Mouse (Mus musculus) kidney, postnatal 14 days (tissue): Measurements from ENCODE around the gene Pla2g4d.
A peak's percentile ranks its signal among the peaks of the same experiment; 100 is the strongest.

Source experiments
- DNase-seq: peaks from one replicate; pipeline ENCODE4 v3.0.0; 2022; ENCODE audit warnings: mixed read lengths

Gene Pla2g4d

DNA sequence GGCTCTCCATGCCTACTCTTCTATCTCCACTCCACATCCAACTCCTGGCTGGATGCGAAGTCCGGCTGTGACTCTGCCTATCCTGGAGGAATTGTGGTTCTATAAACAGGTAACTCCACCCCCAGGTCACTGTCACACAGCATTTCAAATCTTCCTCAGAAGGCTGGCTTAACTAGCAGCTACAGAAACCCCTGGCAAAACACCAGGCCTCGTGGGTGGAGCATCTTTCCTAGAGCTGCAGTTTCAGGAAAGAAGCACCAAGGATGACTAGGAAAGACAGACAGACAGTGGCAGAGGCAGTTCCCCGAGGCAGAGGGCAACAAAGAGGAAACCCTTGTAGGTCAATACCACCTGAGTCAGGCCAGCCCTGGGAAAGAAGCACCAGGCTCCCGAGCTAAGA lies at the start of gene Pla2g4d:
TSS of gene Pla2g4d (minus strand) at position 203 of the 400 bp plus-strand sequence.
- DNase-seq, result no peak

DNA sequence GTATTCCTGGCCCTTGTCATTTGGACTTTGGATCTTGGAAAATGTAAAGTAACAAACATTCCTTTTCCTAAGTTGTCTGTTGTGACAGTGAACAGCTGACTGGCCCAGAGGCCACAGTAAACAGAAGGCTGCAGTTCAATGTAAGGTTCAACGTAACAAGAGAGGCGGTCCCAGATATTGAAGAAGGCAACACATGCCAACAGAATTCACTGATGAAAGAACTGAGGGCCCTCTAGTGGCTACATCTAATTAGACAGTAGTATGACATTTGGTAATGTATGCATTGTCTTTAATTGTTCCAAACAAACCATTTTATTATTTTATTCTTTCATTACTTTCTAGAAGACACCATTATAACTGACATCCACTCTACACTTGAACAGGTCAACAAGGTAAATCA lies 48.9 kb upstream of the Pla2g4d start:
- no peak for DNase-seq

GRCm38 (mm10) chr2:120331575-120331974 lies 42.6 kb upstream of the Pla2g4d start:
- no peak for DNase-seq

- no peak for DNase-seq
These were observed 26.1 kb upstream of the Pla2g4d start for GRCm38 (mm10) chr2:120315077-120315476.

- DNase-seq, result no peak
These were observed 25.5 kb upstream of the Pla2g4d start for GRCm38 (mm10) chr2:120314487-120314886.

GRCm38 (mm10) chr2:120313976-120314375 lies 25.0 kb upstream of the Pla2g4d start, which contains the start of gene Pla2g4f:
TSS of gene Pla2g4f (minus strand) at chr2:120314165.
- no peak for DNase-seq

DNA sequence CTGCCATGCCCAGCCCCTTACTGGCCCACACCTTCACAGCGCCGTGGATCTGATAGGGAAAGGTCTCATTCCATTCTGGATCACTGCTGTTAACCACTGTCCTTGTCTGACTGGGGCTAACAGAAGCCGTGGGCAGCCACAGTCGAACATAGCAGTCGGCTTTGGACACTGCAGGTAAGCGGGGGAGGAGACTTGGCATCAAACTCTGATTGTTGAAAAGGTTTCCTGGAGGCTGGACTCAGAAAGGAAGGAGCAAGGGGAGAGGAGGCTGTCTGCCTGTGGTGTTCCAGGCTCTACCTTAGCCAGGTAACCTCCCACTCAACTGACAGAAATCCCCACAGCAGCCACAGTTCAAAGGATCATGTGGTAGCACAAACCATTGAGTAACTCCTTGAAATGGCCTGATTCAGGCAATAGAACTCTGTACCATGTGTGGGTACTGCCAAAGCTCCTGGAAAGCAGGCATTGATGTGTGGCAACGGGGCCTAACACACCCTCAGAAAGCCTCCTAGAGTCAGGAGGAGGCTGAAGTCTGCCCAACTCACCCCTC lies 23.4 kb upstream of the Pla2g4d start:
- no peak for DNase-seq

DNA sequence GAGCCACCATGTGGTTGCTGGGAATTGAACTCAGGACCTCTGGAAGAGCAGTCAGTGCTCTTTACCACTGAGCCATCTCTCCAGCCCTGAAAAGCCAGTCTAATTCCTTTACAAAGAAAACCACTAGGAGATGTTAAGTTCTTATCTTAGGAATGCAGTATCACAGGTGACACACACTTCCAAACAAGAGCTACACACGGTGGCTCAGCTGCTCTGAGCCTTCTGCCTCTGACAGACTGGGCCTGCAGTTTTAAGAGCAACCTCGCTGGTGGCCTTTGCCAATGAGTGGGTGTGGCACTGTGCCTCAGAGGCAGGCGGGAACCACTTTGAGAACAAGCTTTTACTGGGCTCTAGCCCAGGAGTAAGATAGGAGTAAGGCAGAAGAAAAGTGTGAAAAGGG lies 15.1 kb upstream of the Pla2g4d start:
- DNase-seq, result no peak

GRCm38 (mm10) chr2:120301076-120301475 lies 12.1 kb upstream of the Pla2g4d start:
- no peak for DNase-seq

DNA sequence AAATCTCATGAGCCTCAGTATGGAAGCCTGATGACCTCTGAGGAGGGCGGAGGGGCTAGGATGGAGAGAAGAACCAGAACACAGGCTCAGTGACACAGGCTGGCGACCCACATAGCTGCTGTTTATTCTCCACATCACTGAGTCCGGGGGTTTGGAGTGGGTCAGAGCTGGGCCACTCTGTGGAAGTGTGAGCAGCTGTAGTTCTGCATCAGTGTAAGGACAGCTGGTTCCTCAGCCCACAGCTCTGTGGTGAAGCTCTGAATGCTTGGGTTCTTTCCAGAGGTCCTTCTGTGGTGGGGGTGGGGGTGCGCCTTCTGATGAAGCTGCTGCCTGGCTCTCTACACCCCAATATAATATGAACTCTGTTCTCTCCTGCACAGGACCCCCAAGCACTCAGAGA lies 10.9 kb upstream of the Pla2g4d start:
- DNase-seq, result no peak

DNA sequence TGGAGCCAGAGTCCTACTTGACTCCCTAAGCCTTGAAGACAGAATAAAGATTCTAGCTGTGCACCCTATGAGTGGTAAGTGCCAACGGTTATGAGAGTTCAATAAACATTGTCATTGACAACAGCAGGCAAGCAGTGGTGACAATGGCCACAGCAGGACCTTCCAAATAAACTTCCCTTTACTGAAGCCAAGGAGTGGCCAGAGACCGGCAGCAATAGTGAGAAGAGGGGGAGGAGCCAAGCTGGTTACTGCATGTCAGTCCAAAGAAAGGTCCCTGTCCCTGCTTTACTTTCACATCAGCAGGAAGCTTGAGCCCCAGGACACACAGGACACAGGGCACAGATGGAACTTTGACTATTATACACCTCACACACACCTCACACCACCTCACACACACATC lies 7.2 kb upstream of the Pla2g4d start:
- no peak for DNase-seq

DNA sequence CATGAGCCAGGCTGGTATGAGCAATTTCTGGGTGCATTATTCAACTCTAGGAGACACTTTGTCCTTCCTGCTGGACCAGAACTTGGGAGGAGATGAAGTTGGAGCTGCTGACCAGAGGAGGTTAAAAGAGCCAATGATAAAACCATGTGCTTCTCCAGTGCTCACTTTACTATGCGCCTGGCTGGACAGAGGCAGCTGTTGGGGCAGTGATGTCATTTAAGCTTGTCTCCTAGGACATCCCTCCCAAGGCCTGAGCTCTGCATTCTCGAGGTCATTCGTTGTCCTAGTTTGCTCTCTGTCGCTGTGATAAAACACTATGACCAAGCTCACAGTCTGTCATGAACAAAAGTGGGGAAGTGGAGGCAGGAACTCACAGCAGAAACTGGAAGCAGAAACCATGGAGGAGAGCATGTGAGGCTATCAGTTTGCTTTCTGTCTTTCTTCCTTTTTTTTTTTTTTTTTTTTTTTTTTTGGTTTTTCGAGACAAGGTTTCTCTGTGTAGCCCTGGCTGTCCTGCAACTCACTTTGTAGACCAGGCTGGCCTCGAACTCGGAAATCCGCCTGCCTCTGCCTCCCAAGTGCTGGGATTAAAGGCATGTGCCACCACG lies 2.6 kb upstream of the Pla2g4d start:
- DNase-seq, result no peak

DNA sequence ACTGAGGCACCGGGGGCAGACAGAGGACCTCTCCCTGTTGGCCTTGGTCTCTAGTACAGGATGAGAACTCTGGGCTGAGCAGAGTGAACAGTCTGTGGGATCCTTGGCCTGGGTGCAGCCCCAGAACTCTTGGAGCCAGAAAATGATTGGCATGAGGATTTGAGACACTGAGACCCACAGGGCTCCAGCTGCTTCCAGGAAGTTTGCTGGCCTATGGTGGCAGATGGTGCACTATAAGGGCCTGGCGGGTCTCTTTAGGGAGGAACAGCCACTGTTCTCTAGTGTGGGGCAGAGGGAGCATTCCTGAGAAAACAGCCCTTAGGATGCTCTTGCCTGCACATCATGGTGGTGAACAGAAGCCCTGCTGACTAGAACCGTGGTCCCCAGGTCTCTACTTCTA lies 596 bp downstream of the Pla2g4d start:
- no peak for DNase-seq

DNA sequence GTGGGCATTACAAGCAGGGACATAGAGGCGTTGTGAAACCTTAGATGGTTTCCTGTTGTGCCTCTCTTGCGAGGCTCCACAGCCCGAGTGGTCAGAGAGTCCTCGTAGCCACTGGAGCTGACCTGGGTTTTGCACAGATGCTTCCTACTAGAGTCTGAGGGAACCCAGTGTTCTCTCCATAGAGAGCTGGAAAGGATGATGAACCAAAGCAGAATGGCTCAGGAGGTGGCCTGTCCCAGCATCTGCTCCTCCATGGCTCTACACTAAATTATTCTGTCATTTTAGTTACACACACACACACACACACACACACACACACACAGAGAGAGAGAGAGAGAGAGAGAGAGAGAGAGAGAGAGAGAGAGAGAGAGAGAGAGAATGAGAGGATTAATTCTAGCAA lies 3.4 kb downstream of the Pla2g4d start:
- DNase-seq, result no peak

- DNase-seq, result no peak
These were observed 4.3 kb downstream of the Pla2g4d start for GRCm38 (mm10) chr2:120284705-120285104.

- no peak for DNase-seq
These were observed 4.9 kb downstream of the Pla2g4d start for GRCm38 (mm10) chr2:120284094-120284493.

GRCm38 (mm10) chr2:120283550-120283949 lies 5.4 kb downstream of the Pla2g4d start:
- DNase-seq, result no peak

- no peak for DNase-seq
These were observed 7.8 kb downstream of the Pla2g4d start for GRCm38 (mm10) chr2:120281221-120281620.

GRCm38 (mm10) chr2:120279961-120280360 lies 9.0 kb downstream of the Pla2g4d start:
- peak; percentile 50 for DNase-seq

DNA sequence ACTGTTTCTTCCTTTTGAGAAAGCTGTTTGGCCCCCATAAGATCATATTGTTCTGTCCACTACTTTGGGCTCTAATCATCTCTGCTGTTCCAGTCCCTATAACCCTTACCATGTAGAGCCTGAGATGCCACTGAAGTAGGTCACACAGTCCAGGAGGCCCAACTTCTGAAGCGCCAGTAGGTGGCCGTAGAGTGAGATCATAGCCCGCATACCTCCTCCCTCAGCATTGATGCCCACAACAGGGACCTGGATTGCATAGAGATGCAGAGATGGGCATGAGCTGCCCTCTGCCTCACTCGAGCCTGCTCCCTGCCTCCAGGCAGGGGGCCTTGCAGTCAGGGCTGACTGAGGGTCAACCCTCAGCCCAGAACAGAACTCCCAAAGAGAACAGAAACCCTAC lies 12.0 kb downstream of the Pla2g4d start:
- no peak for DNase-seq

DNA sequence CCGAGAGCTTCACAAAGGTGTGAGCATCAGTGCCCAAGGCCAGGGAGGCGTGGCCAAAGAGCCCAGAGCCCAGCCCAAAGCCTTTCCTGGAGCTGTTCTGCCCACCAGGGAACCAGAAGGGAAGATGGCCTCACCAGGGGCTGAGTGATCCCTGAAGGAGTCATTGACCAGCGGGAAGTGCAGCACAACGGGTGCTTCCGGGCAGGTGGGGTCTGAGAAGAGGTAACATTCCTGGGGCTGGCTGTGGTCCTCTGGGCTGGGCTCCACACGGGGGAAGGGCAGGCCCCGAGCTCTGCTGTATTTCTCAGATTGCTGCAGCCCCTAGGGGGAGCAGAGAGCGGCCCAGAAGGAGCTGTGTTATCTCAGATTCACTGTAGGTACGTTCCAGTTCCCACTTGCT lies 20.4 kb downstream of the Pla2g4d start:
- peak; percentile 12 for DNase-seq

GRCm38 (mm10) chr2:120265523-120265922 lies 23.5 kb downstream of the Pla2g4d start:
- DNase-seq, result no peak

- DNase-seq, result no peak
These were observed 24.1 kb downstream of the Pla2g4d start for GRCm38 (mm10) chr2:120264858-120265257.

DNA sequence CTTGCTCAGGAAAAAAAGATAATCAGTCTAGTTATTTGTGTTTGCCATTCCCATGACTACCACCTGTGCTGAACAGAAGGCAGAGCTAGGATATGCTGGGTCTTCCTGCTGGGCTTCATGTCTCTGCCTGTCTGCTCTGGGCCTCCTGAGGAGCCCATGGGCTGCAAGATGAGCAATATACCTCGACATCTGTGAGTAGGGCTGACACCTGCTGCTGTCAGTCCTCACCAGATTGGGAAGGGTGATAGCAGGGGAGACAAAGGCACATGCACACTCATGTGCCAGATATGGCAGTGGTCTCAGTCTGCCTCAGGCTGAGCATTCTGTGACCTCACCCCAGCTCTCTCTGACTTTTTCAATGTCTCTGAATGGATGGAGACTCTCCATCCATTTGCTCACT lies 26.1 kb downstream of the Pla2g4d start:
- no peak for DNase-seq

DNA sequence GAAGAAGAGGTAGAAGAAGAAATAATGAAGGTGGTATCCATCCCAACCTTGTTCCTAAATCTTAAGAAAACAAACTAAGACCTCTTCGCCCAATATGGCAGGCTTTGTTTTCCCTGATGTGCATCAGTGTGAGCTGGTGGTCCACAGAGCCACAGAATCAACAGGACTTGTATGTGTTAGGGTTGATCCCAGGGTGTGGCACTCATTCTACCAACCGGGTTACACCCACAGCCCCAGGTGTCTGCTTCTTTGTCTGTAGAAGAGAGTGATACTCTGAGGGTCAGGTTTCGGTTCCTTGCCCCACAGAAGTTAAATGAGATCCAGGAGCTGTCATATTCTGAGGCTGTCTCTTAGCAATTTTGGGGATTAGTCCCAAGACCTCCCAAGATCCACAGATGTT lies 27.7 kb downstream of the Pla2g4d start:
- DNase-seq, result no peak
